Mouse (Mus musculus) stomach, postnatal 0 days (tissue): ENCODE data around the gene Gse1. TPM values are rescaled to one million over a fixed set of nuclear protein-coding genes. Genes with fewer than 3 reads are reported as not detected.

Experiments used
- ATAC-seq: fragments of 200-750 bp; cut with Nextera tagmentation; 2 replicates; pipeline ENCODE4 v1.8.0; 2017; ENCODE audit not compliant: low FRiP score, low TSS enrichment
- DNase-seq: peaks from one replicate; pipeline ENCODE4 v3.0.0-alpha.2; 2016; ENCODE audit warnings: low spot score
- H3K27ac ChIP-seq: fragments of 300-500 bp; sonication (generic); replicated peaks from 2 replicates; pipeline ENCODE4 v1.5.1; 2014; ENCODE audit warnings: mild to moderate bottlenecking, control low read depth
- H3K27me3 ChIP-seq: fragments of 300-500 bp; sonication (generic); 2 replicates; pipeline ENCODE4 v1.6.1; 2014; ENCODE audit warnings: low read length; ENCODE audit not compliant: control insufficient read depth, insufficient read depth
- H3K36me3 ChIP-seq: fragments of 300-500 bp; sonication (generic); 2 replicates; pipeline ENCODE4 v1.6.1; 2014; ENCODE audit warnings: low read length, mixed read lengths; ENCODE audit not compliant: control insufficient read depth, insufficient read depth
- H3K4me1 ChIP-seq: fragments of 300-500 bp; sonication (generic); replicated peaks from 2 replicates; pipeline ENCODE4 v1.6.1; 2014; ENCODE audit warnings: antibody characterized with exemption; ENCODE audit not compliant: control insufficient read depth, insufficient read depth
- H3K4me2 ChIP-seq: fragments of 300-500 bp; sonication (generic); replicated peaks from 2 replicates; pipeline ENCODE4 v1.6.1; 2014; ENCODE audit warnings: low read depth, mild to moderate bottlenecking, control low read depth, moderate library complexity
- H3K4me3 ChIP-seq: fragments of 300-500 bp; sonication (generic); 2 replicates; pipeline ENCODE4 v1.5.1; 2014; ENCODE audit warnings: low read depth, low read length, control low read depth
- H3K9ac ChIP-seq: fragments of 300-500 bp; sonication (generic); 2 replicates; pipeline ENCODE4 v1.6.1; 2014; ENCODE audit warnings: mild to moderate bottlenecking, low read length, control low read depth, mixed read lengths
- H3K9me3 ChIP-seq: fragments of 300-500 bp; sonication (generic); 2 replicates; pipeline ENCODE4 v1.6.1; 2016; ENCODE audit warnings: low read length; ENCODE audit not compliant: control insufficient read depth
- CTCF ChIP-seq: IDR thresholded peaks from 2 replicates; pipeline ENCODE4 v1.5.1; 2016; ENCODE audit warnings: antibody characterized with exemption, low read depth, mild to moderate bottlenecking, moderate library complexity
- EP300 ChIP-seq: optimal IDR thresholded peaks from 2 replicates; pipeline ENCODE3; 2016; ENCODE audit warnings: antibody characterized with exemption
- WGBS: fragments of 180-500 bp; shearing (Covaris S2); extraction: QIAGEN DNeasy Blood & Tissue Kit; methylation state at CpG from one replicate; pipeline ENCODE4 v1.1.7; 2014; 5-methylcytosine and 5-hydroxymethylcytosine counted together
- polyA plus RNA-seq: library from polyadenylated mRNA; unstranded; fragments of >200 nt; fragmentation: Nextera tagmentation; extraction: Ambion mirVana; gene quantifications from 2 replicates; pipeline ENCODE4 v1.2.1, GENCODE M21; 2015

Gse1 gene
- polyA plus RNA-seq, 1 experiment from 2014 or later: 6.4 TPM

DNA sequence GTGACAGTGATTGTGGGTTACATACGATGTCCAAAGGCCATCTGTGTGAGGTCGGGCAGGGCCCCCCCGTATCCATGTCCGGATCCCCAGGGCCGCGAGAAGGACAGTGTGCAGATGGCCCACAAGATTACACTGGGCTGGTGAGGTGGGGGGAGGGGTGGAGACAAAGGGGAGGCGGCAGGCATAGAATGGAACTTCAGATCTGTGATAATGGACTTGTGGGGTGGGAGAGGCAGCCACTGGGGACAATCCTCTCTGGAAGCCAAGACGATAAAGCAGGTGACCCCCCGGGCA lies 107.8 kb downstream of the Gse1 start:
- WGBS: 12% methylated on average over 9 of the region's 9 CpGs
- Histone ChIP-seq H3K27ac (peak overlapping the region; percentile 65; the same call in 1 of the 2 replicates), H3K27me3 (no peaks in the 10 kb centered on the region), H3K4me3 (no peak overlapping the region), H3K4me1 (peaks cover 6% of the 10 kb centered on the region; the same call in 1 of the 2 replicates), H3K4me2 (peak overlapping the region; percentile 47), H3K36me3 (no peaks in the 10 kb centered on the region), H3K9me3 (no peaks in the 10 kb centered on the region), H3K9ac (no peak overlapping the region)
- TF ChIP-seq CTCF (no peak), EP300 (no peak)
- peak; percentile 28 for DNase-seq
- ATAC-seq: peak; percentile 25; the same call in 1 of the 2 replicates

GRCm38 (mm10) chr8:120336909-120337555 lies 108.8 kb downstream of the Gse1 start:
- ATAC-seq (no peak), DNase-seq (no peak)
- H3K4me2 ChIP-seq: no peak overlapping the region
- H3K36me3 ChIP-seq: no peaks in the 10 kb centered on the region
- no peaks in the 10 kb centered on the region for H3K9me3 ChIP-seq
- TF ChIP-seq CTCF (no peak), EP300 (no peak)
- H3K9ac ChIP-seq: no peak overlapping the region
- no peak overlapping the region for H3K4me3 ChIP-seq
- 69% methylated on average over 5 of the region's 5 CpGs for WGBS
- peaks cover 6% of the 10 kb centered on the region; the same call in 1 of the 2 replicates for H3K4me1 ChIP-seq
- H3K27me3 ChIP-seq: no peaks in the 10 kb centered on the region
- no peak overlapping the region for H3K27ac ChIP-seq

DNA sequence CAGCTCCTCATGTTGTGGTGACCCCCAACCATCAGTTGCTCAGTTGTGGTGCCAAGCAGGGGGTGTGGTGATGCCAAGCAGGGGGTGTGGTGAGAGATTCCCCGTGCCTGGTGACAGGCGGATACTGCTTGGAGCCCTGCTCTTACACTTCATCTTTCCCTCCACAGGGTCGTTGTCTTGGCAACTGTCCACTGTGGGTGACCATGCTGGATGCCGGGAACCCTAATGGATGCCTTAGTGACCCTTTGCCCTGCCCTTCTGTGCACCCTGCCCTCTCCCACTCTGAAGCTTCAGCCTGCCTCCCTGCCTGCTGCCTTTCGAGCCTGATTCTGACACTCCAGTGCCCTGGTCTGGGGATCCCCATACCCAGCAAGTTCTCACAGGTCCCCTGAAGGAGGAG lies 109.4 kb downstream of the Gse1 start:
- H3K4me3 ChIP-seq: no peak overlapping the region
- 49% methylated on average over 5 of the region's 5 CpGs for WGBS
- H3K27me3 ChIP-seq: no peaks in the 10 kb centered on the region
- TF ChIP-seq CTCF (no peak), EP300 (no peak)
- H3K4me2 ChIP-seq: no peak overlapping the region
- H3K9me3 ChIP-seq: no peaks in the 10 kb centered on the region
- ATAC-seq (no peak), DNase-seq (no peak)
- no peak overlapping the region for H3K9ac ChIP-seq
- no peak overlapping the region for H3K27ac ChIP-seq
- H3K36me3 ChIP-seq: no peaks in the 10 kb centered on the region
- H3K4me1 ChIP-seq: peaks cover 6% of the 10 kb centered on the region; the same call in 1 of the 2 replicates

- H3K36me3 ChIP-seq: no peaks in the 10 kb centered on the region
These were observed 110.4 kb downstream of the Gse1 start for GRCm38 (mm10) chr8:120338678-120339077.

DNA sequence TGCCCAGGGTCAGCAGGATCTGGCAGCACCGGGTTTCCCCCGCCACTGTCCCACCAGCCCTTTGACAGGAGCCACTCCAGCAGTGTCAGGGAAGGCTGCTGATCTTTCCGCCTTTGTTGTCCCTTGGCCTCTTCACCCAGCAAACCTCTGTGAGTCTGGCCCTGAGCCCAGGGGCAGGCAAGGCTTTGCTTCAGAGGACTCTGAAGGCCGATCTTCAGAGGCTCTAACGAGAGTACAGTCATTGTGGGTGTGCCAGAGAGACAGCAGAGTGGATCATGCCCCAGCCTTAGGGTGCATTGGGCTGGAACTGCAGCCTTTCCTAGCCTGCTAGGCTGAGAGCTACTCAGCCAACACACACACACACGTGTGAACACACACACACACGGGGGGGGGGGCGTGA lies 111.5 kb downstream of the Gse1 start:
- no peak overlapping the region for H3K9ac ChIP-seq
- no peak overlapping the region for H3K27ac ChIP-seq
- no peak overlapping the region for H3K4me2 ChIP-seq
- TF ChIP-seq CTCF (no peak), EP300 (no peak)
- 69% methylated on average over 8 of the region's 8 CpGs for WGBS
- H3K4me3 ChIP-seq: no peak overlapping the region
- H3K9me3 ChIP-seq: no peaks in the 10 kb centered on the region
- no peaks in the 10 kb centered on the region for H3K36me3 ChIP-seq
- DNase-seq: no peak
- no peak for ATAC-seq
- H3K4me1 ChIP-seq: peaks cover 5% of the 10 kb centered on the region; the same call in 1 of the 2 replicates
- no peaks in the 10 kb centered on the region for H3K27me3 ChIP-seq

More at GRCm38 (mm10) chr8:120338678-120339077, 110.4 kb downstream of the Gse1 start:
- peaks cover 6% of the 10 kb centered on the region; the same call in 1 of the 2 replicates for H3K4me1 ChIP-seq
- H3K9me3 ChIP-seq: no peaks in the 10 kb centered on the region
- no peak overlapping the region for H3K4me2 ChIP-seq
- H3K9ac ChIP-seq: no peak overlapping the region
- peak; percentile 33 for DNase-seq
- TF ChIP-seq CTCF (no peak), EP300 (no peak)
- 60% methylated on average over 7 of the region's 7 CpGs for WGBS
- peak; percentile 8; the same call in 1 of the 2 replicates for ATAC-seq
- no peaks in the 10 kb centered on the region for H3K27me3 ChIP-seq
- no peak overlapping the region for H3K4me3 ChIP-seq
- no peak overlapping the region for H3K27ac ChIP-seq

- DNase-seq (no peak), ATAC-seq (no peak)
- Histone ChIP-seq H3K27me3 (no peaks in the 10 kb centered on the region), H3K4me2 (no peak overlapping the region), H3K9ac (no peak overlapping the region), H3K4me3 (no peak overlapping the region), H3K4me1 (no peaks in the 10 kb centered on the region), H3K27ac (no peak overlapping the region), H3K36me3 (no peaks in the 10 kb centered on the region), H3K9me3 (no peaks in the 10 kb centered on the region)
- WGBS: 75% methylated on average over 10 of the region's 10 CpGs
- no peak for TF ChIP-seq CTCF
- no peak for TF ChIP-seq EP300
These were observed 112.9 kb downstream of the Gse1 start for GRCm38 (mm10) chr8:120341124-120341523.
